Mouse (Mus musculus) thymus, adult 2 months (tissue): Measurements from ENCODE around the gene Stk17b. TPM values are rescaled to one million over a fixed set of nuclear protein-coding genes. Genes with fewer than 3 reads are reported as not detected.
"Not testable (repeated sequence)": the region's sequence is repeated elsewhere in the genome, so short reads cannot be mapped to it uniquely, and the experiment has no call there.

Source experiments
- DNase-seq: peaks from one replicate; pipeline ENCODE4 v3.0.0; 2021
- H3K27ac ChIP-seq: fragments of 200-500 bp; 2 replicates; pipeline ENCODE4 v1.5.1; 2012; ENCODE audit warnings: low read length, control low read depth; ENCODE audit not compliant: control insufficient read depth, insufficient read depth
- H3K27me3 ChIP-seq: fragments of 200-500 bp; 2 replicates; pipeline ENCODE4 v1.6.1; 2012; ENCODE audit warnings: mild to moderate bottlenecking, low read length, moderate library complexity, mixed read lengths; ENCODE audit not compliant: control insufficient read depth, insufficient read depth
- H3K36me3 ChIP-seq: fragments of 200-500 bp; 2 replicates; pipeline ENCODE4 v1.6.1; 2012; ENCODE audit warnings: mild to moderate bottlenecking, low read length, moderate library complexity; ENCODE audit not compliant: control insufficient read depth, insufficient read depth
- H3K4me1 ChIP-seq: fragments of 200-500 bp; replicated peaks from 2 replicates; pipeline ENCODE4 v1.6.1; 2012; ENCODE audit warnings: low read length; ENCODE audit not compliant: control insufficient read depth, insufficient read depth
- H3K4me3 ChIP-seq: fragments of 200-500 bp; 2 replicates; pipeline ENCODE4 v1.5.1; 2012; ENCODE audit warnings: mild to moderate bottlenecking, low read length, control low read depth, moderate library complexity; ENCODE audit not compliant: control insufficient read depth, insufficient read depth
- CTCF ChIP-seq: fragments of 200-500 bp; IDR thresholded peaks from 2 replicates; pipeline ENCODE4 v1.5.1; 2012; ENCODE audit warnings: mild to moderate bottlenecking, control low read depth, low read length, moderate library complexity, borderline replicate concordance; ENCODE audit not compliant: control insufficient read depth, poor library complexity, insufficient read depth; ENCODE audit errors: extremely low read depth
- POLR2A ChIP-seq: fragments of 200-500 bp; IDR thresholded peaks from 2 replicates; pipeline ENCODE4 v1.6.1; 2012; ENCODE audit warnings: mild to moderate bottlenecking, low read length, control low read depth, moderate library complexity; ENCODE audit not compliant: control insufficient read depth, poor library complexity, insufficient read depth; ENCODE audit errors: extremely low read depth
- WGBS: fragments of 180-500 bp; shearing (Covaris S2); methylation state at CpG from one replicate; pipeline ENCODE4 v1.1.7; 2018; 5-methylcytosine and 5-hydroxymethylcytosine counted together
- polyA plus RNA-seq: library from polyadenylated mRNA; depleted of rRNA; stranded (reverse); fragments of >200 nt; gene quantifications from 2 replicates; pipeline ENCODE4 v1.2.3, GENCODE M21; 2012

Stk17b gene
- polyA plus RNA-seq, 1 experiment, result 33.1 TPM

DNA sequence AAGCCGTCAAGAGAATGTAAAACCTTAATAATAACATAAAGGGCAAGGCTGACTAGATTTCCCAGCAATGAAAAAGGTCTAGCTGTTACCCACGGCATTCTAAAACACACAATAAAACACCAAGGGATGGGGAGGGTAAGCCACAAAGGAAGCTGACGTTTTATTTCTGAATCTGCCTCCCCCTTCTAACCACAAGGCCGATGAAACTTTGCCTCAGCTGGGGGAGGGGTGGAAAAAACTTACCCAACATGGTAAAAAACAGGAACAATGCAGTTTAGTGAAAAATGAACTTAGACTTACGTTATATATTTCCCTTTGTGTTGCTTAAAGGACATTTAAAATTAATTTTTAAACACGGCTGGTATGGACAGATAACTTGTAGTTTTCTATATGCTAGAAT lies 11.0 kb downstream of the Stk17b start:
- 4% methylated on average over 6 of the region's 6 CpGs for WGBS
- Histone ChIP-seq H3K4me1 (peaks cover 8% of the 10 kb centered on the region), H3K27me3 (no peaks in the 10 kb centered on the region), H3K36me3 (peaks cover 36% of the 10 kb centered on the region), H3K4me3 (no peak overlapping the region), H3K27ac (no peak overlapping the region)
- DNase-seq, result peak; percentile 88
- TF ChIP-seq CTCF (no peak), POLR2A (no peak)

DNA sequence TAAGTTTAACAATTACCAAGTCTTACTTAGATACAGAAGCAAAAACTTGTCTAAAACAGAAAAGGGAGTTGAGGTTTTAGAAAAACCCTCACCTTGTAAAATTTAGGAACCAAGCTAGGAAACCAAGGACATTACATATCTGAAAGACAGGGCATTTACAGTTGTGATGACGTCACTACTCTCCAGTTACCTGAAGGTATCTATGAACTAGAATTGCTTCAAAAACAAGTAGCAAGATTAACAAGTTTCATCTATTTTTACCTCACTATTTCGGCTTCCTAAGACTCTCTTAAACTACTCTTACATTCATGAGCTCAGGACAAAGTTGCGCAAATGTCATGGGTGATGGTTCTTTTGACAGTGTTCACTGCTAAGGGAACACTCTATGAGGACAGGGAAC lies 12.1 kb downstream of the Stk17b start:
- Histone ChIP-seq H3K27ac (no peak overlapping the region), H3K36me3 (peaks cover 45% of the 10 kb centered on the region), H3K4me3 (no peak overlapping the region), H3K27me3 (no peaks in the 10 kb centered on the region), H3K4me1 (peaks cover 8% of the 10 kb centered on the region)
- DNase-seq, result no peak
- 47% methylated on average over 3 of the region's 3 CpGs for WGBS
- no peak for TF ChIP-seq POLR2A
- no peak for TF ChIP-seq CTCF

DNA sequence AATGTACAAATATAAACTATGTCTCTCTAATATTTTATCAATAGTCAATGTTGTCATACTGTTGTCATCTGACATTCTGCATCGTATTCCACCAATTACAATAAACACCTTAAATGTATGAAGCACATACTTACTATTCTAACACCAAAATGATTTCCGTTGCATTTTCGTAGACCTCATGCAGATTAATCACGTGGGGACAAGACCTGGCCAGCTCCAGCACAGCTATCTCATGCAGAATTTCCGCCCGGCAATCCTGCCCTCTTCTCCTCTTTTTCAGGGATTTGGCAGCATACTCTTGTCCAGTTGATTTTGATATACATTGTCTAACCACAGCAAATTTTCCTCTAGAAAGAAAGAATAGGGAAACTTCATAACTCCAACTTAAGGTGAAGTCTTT lies 13.5 kb downstream of the Stk17b start:
- H3K36me3 ChIP-seq, result peaks cover 53% of the 10 kb centered on the region
- WGBS, result 93% methylated on average over 6 of the region's 6 CpGs
- no peak for DNase-seq
- TF ChIP-seq CTCF (no peak), POLR2A (no peak)
- no peak overlapping the region for H3K4me3 ChIP-seq
- no peak overlapping the region for H3K27ac ChIP-seq
- peaks cover 8% of the 10 kb centered on the region for H3K4me1 ChIP-seq
- no peaks in the 10 kb centered on the region for H3K27me3 ChIP-seq

DNA sequence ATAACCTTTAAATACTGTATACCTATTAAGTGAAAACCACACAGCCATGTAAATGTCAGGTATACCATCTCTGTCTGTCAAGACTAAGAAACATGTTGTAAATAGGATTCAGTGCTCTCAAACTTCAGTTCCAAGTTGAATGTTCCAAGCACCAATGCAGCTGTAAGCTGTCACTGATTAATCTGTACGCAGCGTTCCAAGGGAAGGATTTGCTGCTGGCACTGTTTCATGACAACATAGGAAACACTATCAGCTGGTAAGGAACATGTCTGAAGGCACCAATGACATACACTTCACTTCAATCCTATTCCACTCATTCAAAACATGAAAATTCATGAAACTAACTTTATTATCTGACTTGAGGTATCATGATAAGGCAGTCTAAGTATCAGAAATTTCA lies 18.9 kb downstream of the Stk17b start:
- H3K4me1 ChIP-seq, result 0 out of 2 replicates have a peak, but pooled peaks cover 2% of the 10 kb centered on the region
- H3K36me3 ChIP-seq, result peaks cover 90% of the 10 kb centered on the region
- 96% methylated on average over 2 of the region's 2 CpGs for WGBS

GRCm38 (mm10) chr1:53757316-53757715 lies 27.7 kb downstream of the Stk17b start:
- Histone ChIP-seq H3K27ac (no peak overlapping the region), H3K27me3 (no peaks in the 10 kb centered on the region), H3K36me3 (peaks cover 60% of the 10 kb centered on the region), H3K4me1 (no peaks in the 10 kb centered on the region), H3K4me3 (no peak overlapping the region)
- 93% methylated on average over 4 of the region's 4 CpGs for WGBS
- TF ChIP-seq POLR2A (no peak), CTCF (no peak)
- DNase-seq, result no peak

More for the DNA sequence above, 18.9 kb downstream of the Stk17b start:
- no peak overlapping the region for H3K4me3 ChIP-seq
- TF ChIP-seq CTCF, result no peak
- TF ChIP-seq POLR2A, result no peak
- no peaks in the 10 kb centered on the region for H3K27me3 ChIP-seq
- no peak overlapping the region for H3K27ac ChIP-seq
- no peak for DNase-seq

DNA sequence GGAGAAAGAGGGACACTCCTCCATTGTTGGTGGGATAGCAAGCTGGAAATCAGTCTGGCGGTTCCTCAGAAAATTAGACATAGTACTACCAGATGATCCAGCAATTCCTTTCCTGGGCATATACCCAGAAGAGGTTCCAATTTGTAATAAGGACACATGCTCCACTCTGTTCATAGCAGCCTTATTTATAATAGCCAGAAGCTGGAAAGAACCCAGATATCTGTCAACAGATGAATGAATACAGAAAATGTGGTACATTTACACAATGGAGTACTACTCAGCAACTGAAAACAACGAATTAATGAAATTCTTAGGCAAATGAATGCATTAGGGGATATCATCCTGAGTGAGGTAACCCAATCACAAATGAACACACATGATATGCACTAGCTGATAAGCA lies 31.5 kb downstream of the Stk17b start:
- not testable (repeated sequence) for H3K27me3 ChIP-seq, H3K4me1 ChIP-seq, DNase-seq, H3K27ac ChIP-seq, H3K4me3 ChIP-seq
- 97% methylated on average over 2 of the region's 2 CpGs for WGBS
- peaks cover 27% of the 10 kb centered on the region for H3K36me3 ChIP-seq

DNA sequence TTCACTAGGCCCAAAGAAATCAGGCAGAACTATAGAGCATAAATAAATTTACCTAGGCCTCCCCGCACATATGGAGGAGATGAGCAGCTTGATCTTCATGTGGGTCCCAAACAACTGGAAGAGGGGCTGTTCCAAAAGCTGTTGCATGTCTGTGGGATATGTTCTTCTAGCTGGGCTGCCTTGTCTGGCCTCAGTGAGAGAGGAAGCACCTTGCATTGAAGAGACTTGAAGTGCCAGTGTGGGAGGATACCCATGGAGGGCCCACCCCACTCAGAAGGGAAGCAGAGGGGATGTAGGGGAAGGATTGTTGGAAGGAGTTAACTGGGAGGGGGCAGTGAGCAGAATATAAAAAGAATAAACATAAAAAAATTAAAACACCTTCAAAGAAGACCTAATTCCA lies 33.9 kb downstream of the Stk17b start:
- no peak for DNase-seq
- no peak for TF ChIP-seq POLR2A
- TF ChIP-seq CTCF, result no peak
- 97% methylated on average over 1 of the region's 1 CpGs for WGBS
- H3K27me3 ChIP-seq, result no peaks in the 10 kb centered on the region
- peaks cover 5% of the 10 kb centered on the region for H3K36me3 ChIP-seq
- no peak overlapping the region for H3K27ac ChIP-seq
- no peak overlapping the region for H3K4me3 ChIP-seq
- no peaks in the 10 kb centered on the region for H3K4me1 ChIP-seq

DNA sequence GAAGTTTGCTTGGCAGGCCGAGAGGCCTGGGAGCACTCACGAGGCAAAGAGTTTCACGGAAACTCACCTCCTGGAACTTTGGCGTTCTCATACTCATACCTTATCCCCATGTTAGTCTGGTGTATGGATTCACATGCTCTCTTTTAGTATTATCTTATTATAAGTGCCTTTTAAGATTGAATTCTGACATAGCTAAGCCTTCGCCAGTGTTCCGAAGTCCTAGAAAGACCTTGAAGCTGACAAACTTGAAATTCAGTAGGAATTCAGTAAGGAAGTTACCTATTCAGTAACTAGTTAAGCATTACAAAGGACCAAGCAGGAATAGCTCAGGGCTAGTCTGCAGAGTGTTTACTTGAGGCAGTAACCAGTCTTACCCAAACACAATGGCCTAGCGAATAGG lies 34.3 kb downstream of the Stk17b start:
- H3K4me1 ChIP-seq, H3K4me3 ChIP-seq, H3K27me3 ChIP-seq, H3K27ac ChIP-seq, H3K36me3 ChIP-seq, DNase-seq: not testable (repeated sequence)
- 92% methylated on average over 7 of the region's 7 CpGs for WGBS

DNA sequence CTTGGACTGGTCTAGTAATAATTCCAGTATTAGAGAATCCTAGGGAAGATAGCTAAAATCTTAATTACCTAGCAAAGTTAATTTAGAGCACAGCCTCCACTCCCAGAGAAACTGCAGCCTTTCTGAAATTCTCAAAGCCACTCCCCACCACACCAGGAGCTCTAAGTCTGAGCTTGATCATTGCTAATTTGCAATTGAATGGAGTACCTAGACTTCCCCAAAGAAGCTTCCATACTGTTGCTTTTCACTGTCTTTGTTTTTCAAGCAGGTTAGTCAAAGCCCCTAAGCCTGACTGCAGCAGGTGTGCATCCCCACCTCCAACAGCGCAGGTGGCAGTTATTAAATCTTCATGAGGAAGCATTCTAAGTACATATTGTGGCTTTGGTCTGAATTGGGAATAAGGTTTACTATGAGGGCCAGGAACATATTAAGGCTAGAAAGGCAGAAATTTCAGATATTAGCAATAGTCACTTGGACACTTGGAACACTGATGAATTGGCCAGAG lies 35.1 kb downstream of the Stk17b start:
- not testable (repeated sequence) for H3K27me3 ChIP-seq, H3K4me1 ChIP-seq, H3K36me3 ChIP-seq, H3K27ac ChIP-seq, DNase-seq, H3K4me3 ChIP-seq
- 96% methylated on average over 1 of the region's 1 CpGs for WGBS
